Mouse (Mus musculus) cerebellum, adult 2 months (tissue): ENCODE measurements at regions not wholly inside any gene's neighbourhood (a gene's known extent, or its start where the extent isn't known, plus 50 kb on each side); places are given as distances from the start of the nearest gene placed in this dataset.

Experiments used
- CTCF ChIP-seq: fragments of 200-500 bp; IDR thresholded peaks from 2 replicates; pipeline ENCODE4 v1.5.1; 2011; ENCODE audit warnings: low read depth, mild to moderate bottlenecking, control low read depth, low read length, moderate library complexity, borderline replicate concordance; ENCODE audit not compliant: insufficient read depth
- POLR2A ChIP-seq: fragments of 200-500 bp; IDR thresholded peaks from 2 replicates; pipeline ENCODE4 v1.6.1; 2011; ENCODE audit warnings: low read length, control low read depth, borderline replicate concordance; ENCODE audit not compliant: insufficient read depth

DNA sequence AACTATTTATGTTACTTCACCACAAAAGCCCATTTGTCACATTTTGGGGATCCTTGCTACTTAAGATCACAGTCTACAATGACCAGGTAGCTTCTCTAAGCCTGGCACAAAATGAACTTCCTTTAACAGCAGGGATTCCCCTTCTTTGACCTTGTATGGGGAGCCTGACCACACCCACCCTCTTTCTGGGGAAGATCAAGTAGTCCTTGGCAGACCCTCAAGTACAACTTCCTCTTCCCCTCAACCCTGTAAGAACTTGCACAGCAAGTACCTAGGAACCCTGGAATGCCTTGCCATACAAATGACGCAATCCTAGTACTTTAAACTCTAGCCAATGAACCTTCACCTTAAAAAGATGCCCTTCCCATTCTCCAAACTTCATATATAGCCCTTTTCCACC, 695.4 kb upstream of the Lrrn3 start:
- TF ChIP-seq CTCF: no peak
- no peak for TF ChIP-seq POLR2A
